Mouse (Mus musculus) thymus, postnatal 25 days (tissue): ENCODE measurements around the gene Cacnb1.

Experiments used
- DNase-seq: peaks from one replicate; pipeline ENCODE4 v3.0.0; 2022

The Cacnb1 gene

DNA sequence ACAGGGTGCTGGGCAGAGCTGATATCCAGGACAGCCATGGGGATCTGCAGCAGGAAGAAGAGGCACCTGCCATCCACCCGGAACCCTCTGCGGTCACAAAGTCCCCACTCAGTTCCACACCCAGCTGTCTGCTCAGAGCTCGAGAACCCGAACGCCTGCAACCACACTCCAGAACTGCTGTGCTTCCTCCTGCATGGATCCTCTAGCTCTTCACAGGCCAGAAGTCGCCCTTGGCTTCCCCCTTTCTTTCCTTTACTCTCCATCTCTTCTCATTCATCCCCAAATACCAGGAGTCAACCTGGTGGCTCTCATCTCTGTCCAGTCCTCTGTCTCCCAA lies 68.9 kb downstream of the Cacnb1 start:
- no peak for DNase-seq

DNA sequence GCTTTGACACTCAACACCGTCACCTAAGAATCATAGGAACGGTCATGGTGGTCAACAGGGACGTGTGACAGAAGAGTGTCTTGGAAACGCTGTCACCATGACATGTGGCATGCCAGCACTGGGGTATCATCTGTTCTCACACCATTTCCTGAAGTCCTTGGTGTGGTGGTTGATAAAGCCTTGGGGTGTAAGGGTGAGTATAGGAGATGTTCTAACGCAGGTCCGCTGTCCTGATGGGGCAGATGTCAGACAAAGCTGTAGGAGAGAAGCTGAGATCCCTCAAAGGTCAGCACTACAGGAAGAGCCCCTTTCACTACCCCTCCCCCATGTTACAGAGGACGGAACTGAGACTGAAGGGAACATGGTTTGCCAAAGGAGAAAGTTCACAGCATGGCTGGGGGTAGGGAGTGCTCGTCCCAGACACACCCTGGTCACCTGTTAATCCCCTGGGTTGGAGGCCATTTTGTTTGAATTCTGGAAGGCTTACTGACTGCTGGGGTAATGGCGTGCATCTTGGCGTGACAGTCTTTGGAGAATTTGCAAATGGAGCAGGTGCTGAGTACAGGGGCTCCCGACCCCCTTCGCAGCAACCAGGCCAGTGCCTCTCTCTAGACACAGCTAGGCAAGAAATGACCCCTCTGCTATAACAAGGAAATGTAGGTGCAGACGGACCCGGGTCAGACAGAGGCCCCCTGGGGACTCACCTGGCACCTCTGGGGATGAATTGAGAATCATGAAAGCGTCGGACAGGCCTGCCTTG lies 69.5 kb downstream of the Cacnb1 start:
- DNase-seq: no peak

DNA sequence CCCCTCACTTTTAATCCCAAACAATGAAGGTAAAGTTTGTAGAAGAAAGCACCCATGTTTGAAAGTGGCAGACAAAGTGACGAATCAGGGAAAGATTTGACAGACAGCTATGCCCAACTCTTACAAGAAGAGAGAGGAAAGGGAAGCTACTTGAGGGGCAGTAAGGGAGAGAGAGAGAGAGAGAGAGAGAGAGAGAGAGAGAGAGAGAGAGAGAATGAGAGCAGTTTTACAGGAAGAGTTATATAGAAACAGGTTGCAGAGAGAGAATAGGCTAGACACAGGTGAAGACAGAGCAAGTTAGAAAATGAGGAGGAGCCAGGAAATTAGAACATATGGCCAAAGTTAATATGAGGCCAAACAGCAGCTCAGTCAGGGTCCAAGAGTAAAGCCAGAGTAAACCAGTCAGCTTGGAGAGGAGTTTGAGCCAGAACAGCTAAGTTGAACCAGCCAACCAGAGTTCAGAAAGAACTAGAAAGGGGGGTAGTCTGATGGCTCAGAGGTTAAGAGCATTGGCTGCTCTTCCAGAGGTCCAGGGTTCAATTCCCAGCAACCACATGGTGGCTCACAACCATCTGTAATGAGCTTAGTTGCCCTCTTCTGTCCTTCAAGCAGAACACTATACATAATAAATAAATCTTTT lies 70.3 kb downstream of the Cacnb1 start:
- no peak for DNase-seq
